Mouse (Mus musculus): ENCODE measurements around the gene Gabbr2. TPM values are rescaled to one million over a fixed set of nuclear protein-coding genes. Genes with fewer than 3 reads are reported as not detected.

Gabbr2 gene
- polyA plus RNA-seq, 1 experiment from 2014 or later = 0.04 TPM

DNA sequence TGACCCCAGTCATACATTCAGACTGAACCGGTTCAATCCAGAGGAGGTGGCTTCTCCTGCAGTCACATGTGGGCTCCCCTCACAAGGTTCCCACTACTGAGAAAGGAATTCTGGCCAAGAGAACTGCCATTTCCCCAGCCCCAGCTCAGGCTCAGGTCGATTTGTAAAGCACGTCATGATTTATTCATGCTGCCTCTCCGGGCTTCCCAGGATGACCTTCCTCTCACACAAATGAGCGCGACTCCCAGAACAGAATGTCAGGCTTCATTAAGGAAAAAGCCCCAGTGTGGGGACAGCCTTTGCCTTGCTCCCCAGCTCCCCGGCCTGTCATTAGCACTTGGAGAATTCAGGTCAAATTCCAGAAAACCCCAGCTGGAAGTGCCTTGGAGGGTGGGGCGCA lies 260.1 kb downstream of the Gabbr2 start:
- H3K4me3 ChIP-seq (ENCODE audit: low read depth, low read length) = no peak overlapping the region
- no peak overlapping the region for H3K27ac ChIP-seq (replicated peaks)
- no peak overlapping the region for H3K9ac ChIP-seq (ENCODE audit: low read length)
- ATAC-seq (ENCODE audit: low FRiP score, low TSS enrichment) (no peak), DNase-seq (ENCODE audit: low spot score) (no peak)
- WGBS = 29% methylated on average over 8 of the region's 8 CpGs
- H3K27me3 ChIP-seq (ENCODE audit: control insufficient read depth, insufficient read depth, low read length) = no peaks in the 10 kb centered on the region
- TF ChIP-seq CTCF (IDR thresholded peaks at IDR 0.05; ENCODE audit: low read depth) = no peak
- no peak for TF ChIP-seq EP300 (optimal IDR thresholded peaks at IDR 0.05)
- H3K36me3 ChIP-seq (ENCODE audit: control insufficient read depth, insufficient read depth, low read length) = no peaks in the 10 kb centered on the region
- no peaks in the 10 kb centered on the region for H3K4me1 ChIP-seq (replicated peaks; ENCODE audit: control insufficient read depth, insufficient read depth)
- no peak overlapping the region for H3K4me2 ChIP-seq (replicated peaks; ENCODE audit: low read depth)
- H3K9me3 ChIP-seq (ENCODE audit: control insufficient read depth, low read length) = no peaks in the 10 kb centered on the region

GRCm38 (mm10) chr4:46729306-46730042 lies 262.2 kb downstream of the Gabbr2 start:
- ATAC-seq (ENCODE audit: low FRiP score, low TSS enrichment) (no peak), DNase-seq (ENCODE audit: low spot score) (no peak)
- H3K4me2 ChIP-seq (replicated peaks; ENCODE audit: low read depth) = no peak overlapping the region
- no peaks in the 10 kb centered on the region for H3K4me1 ChIP-seq (replicated peaks; ENCODE audit: control insufficient read depth, insufficient read depth)
- H3K27ac ChIP-seq (replicated peaks) = no peak overlapping the region
- no peaks in the 10 kb centered on the region for H3K27me3 ChIP-seq (ENCODE audit: control insufficient read depth, insufficient read depth, low read length)
- no peak overlapping the region for H3K4me3 ChIP-seq (ENCODE audit: low read depth, low read length)
- TF ChIP-seq CTCF (IDR thresholded peaks at IDR 0.05; ENCODE audit: low read depth) (no peak), EP300 (optimal IDR thresholded peaks at IDR 0.05) (no peak)
- no peaks in the 10 kb centered on the region for H3K36me3 ChIP-seq (ENCODE audit: control insufficient read depth, insufficient read depth, low read length)
- no peaks in the 10 kb centered on the region for H3K9me3 ChIP-seq (ENCODE audit: control insufficient read depth, low read length)
- 69% methylated on average over 9 of the region's 9 CpGs for WGBS
- H3K9ac ChIP-seq (ENCODE audit: low read length) = no peak overlapping the region

GRCm38 (mm10) chr4:46728231-46728630 lies 263.4 kb downstream of the Gabbr2 start:
- 80% methylated on average over 1 of the region's 1 CpGs for WGBS
- Histone ChIP-seq H3K36me3 (ENCODE audit: control insufficient read depth, insufficient read depth, low read length) (no peaks in the 10 kb centered on the region), H3K27me3 (ENCODE audit: control insufficient read depth, insufficient read depth, low read length) (no peaks in the 10 kb centered on the region), H3K4me2 (replicated peaks; ENCODE audit: low read depth) (no peak overlapping the region), H3K9me3 (ENCODE audit: control insufficient read depth, low read length) (no peaks in the 10 kb centered on the region), H3K9ac (ENCODE audit: low read length) (no peak overlapping the region), H3K4me3 (ENCODE audit: low read depth, low read length) (no peak overlapping the region), H3K4me1 (replicated peaks; ENCODE audit: control insufficient read depth, insufficient read depth) (no peaks in the 10 kb centered on the region), H3K27ac (replicated peaks) (no peak overlapping the region)
- no peak for TF ChIP-seq CTCF (IDR thresholded peaks at IDR 0.05; ENCODE audit: low read depth)
- TF ChIP-seq EP300 (optimal IDR thresholded peaks at IDR 0.05) = no peak
- no peak for DNase-seq (ENCODE audit: low spot score)
- no peak for ATAC-seq (ENCODE audit: low FRiP score, low TSS enrichment)

DNA sequence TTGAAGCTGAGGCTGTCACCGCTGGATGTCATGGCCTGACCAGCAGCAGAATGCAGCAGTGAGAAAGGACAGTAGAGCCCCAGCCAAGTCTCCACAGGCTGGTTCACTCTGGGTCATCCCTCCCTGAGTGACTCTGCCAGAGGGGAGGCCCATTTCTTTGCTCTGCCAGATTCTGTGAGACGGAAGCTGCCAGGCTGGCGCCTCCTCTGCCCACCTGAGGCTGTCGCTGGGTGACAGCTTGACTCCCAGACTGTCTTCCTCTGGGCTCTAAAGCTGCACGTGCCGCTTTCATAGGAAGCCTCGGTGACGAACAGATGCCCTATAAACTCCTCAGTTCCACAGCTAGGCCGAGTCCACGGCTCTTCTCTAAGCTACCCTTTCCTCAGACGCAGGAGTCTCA lies 264.5 kb downstream of the Gabbr2 start:
- Histone ChIP-seq H3K9me3 (ENCODE audit: control insufficient read depth, low read length) (no peaks in the 10 kb centered on the region), H3K4me3 (ENCODE audit: low read depth, low read length) (no peak overlapping the region), H3K27ac (replicated peaks) (no peak overlapping the region), H3K4me1 (replicated peaks; ENCODE audit: control insufficient read depth, insufficient read depth) (no peaks in the 10 kb centered on the region), H3K36me3 (ENCODE audit: control insufficient read depth, insufficient read depth, low read length) (no peaks in the 10 kb centered on the region), H3K27me3 (ENCODE audit: control insufficient read depth, insufficient read depth, low read length) (no peaks in the 10 kb centered on the region), H3K9ac (ENCODE audit: low read length) (no peak overlapping the region), H3K4me2 (replicated peaks; ENCODE audit: low read depth) (no peak overlapping the region)
- DNase-seq (ENCODE audit: low spot score) (no peak), ATAC-seq (ENCODE audit: low FRiP score, low TSS enrichment) (no peak)
- WGBS = 82% methylated on average over 11 of the region's 11 CpGs
- TF ChIP-seq CTCF (IDR thresholded peaks at IDR 0.05; ENCODE audit: low read depth) (no peak), EP300 (optimal IDR thresholded peaks at IDR 0.05) (no peak)

DNA sequence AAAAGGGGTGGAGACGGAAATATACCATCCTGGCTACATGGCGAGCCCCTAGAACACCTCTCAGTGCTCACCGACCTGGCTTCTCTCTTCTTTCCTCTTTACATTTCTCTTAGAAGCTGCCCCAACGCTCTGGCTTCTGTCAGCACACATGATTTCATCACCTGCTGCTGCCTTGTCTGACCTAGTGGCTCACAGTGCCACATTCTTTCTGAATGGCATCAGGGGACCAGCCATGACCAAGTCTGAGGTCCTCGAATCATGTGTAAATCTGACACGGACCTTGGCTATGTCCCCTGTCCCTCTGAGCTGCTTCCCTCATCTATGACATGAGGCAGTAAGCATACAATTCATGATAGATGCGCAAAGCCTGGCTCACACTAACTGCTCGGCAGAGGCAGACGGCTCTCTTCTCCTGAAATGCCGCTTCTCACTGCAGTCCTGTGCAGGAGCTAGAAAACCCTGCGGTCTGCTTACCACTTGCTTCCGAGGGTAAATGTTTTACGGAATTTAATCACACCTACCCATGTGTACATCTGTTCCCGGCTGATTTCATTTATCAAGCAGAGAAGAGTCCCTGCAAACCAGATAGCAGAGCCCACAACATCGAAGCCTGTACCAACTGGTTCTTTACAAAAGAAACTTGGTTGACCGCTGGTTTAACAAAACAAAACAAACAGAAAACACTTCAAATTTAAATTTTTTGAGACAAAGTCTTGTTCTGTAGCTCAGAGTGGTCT lies 270.7 kb downstream of the Gabbr2 start:
- ATAC-seq (ENCODE audit: low FRiP score, low TSS enrichment) (no peak), DNase-seq (ENCODE audit: low spot score) (no peak)
- no peaks in the 10 kb centered on the region for H3K4me1 ChIP-seq (replicated peaks; ENCODE audit: control insufficient read depth, insufficient read depth)
- no peak for TF ChIP-seq CTCF (IDR thresholded peaks at IDR 0.05; ENCODE audit: low read depth)
- TF ChIP-seq EP300 (optimal IDR thresholded peaks at IDR 0.05) = no peak
- H3K36me3 ChIP-seq (ENCODE audit: control insufficient read depth, insufficient read depth, low read length) = no peaks in the 10 kb centered on the region
- no peak overlapping the region for H3K4me3 ChIP-seq (ENCODE audit: low read depth, low read length)
- H3K27me3 ChIP-seq (ENCODE audit: control insufficient read depth, insufficient read depth, low read length) = no peaks in the 10 kb centered on the region
- H3K27ac ChIP-seq (replicated peaks) = no peak overlapping the region
- H3K9me3 ChIP-seq (ENCODE audit: control insufficient read depth, low read length) = no peaks in the 10 kb centered on the region
- WGBS = 73% methylated on average over 16 of the region's 16 CpGs
- H3K4me2 ChIP-seq (replicated peaks; ENCODE audit: low read depth) = no peak overlapping the region
- H3K9ac ChIP-seq (ENCODE audit: low read length) = no peak overlapping the region

- H3K9me3 ChIP-seq (ENCODE audit: control insufficient read depth, low read length) = no peaks in the 10 kb centered on the region
- no peak overlapping the region for H3K9ac ChIP-seq (ENCODE audit: low read length)
- TF ChIP-seq CTCF (IDR thresholded peaks at IDR 0.05; ENCODE audit: low read depth) (no peak), EP300 (optimal IDR thresholded peaks at IDR 0.05) (no peak)
- H3K36me3 ChIP-seq (ENCODE audit: control insufficient read depth, insufficient read depth, low read length) = no peaks in the 10 kb centered on the region
- WGBS = 70% methylated on average over 1 of the region's 1 CpGs
- no peaks in the 10 kb centered on the region for H3K27me3 ChIP-seq (ENCODE audit: control insufficient read depth, insufficient read depth, low read length)
- no peak overlapping the region for H3K4me2 ChIP-seq (replicated peaks; ENCODE audit: low read depth)
- H3K4me1 ChIP-seq (replicated peaks; ENCODE audit: control insufficient read depth, insufficient read depth) = no peaks in the 10 kb centered on the region
- no peak for ATAC-seq (ENCODE audit: low FRiP score, low TSS enrichment)
- no peak overlapping the region for H3K4me3 ChIP-seq (ENCODE audit: low read depth, low read length)
- no peak overlapping the region for H3K27ac ChIP-seq (replicated peaks)
- DNase-seq (ENCODE audit: low spot score) = no peak
Observed at GRCm38 (mm10) chr4:46720070-46720469, 271.6 kb downstream of the Gabbr2 start.

Measured in stomach, postnatal 0 days (tissue).